Mouse (Mus musculus) midbrain, embryonic 14.5 days (tissue): Measurements from ENCODE around the gene Vps37c. TPM values are rescaled to one million over a fixed set of nuclear protein-coding genes. Genes with fewer than 3 reads are reported as not detected.

ENCODE experiments used
- ATAC-seq: fragments of 200-750 bp; cut with Nextera tagmentation; 2 replicates; pipeline ENCODE4 v1.8.0; 2017; ENCODE audit warnings: moderate number of reproducible peaks, moderate library complexity; ENCODE audit not compliant: low FRiP score, low TSS enrichment
- DNase-seq: peaks from one replicate; pipeline ENCODE4 v3.0.0-alpha.2; 2015
- H3K27ac ChIP-seq: fragments of 300-500 bp; sonication (generic); replicated peaks from 2 replicates; pipeline ENCODE4 v1.5.1; 2014; ENCODE audit warnings: mild to moderate bottlenecking, low read depth, low read length, moderate library complexity
- H3K27me3 ChIP-seq: fragments of 300-500 bp; sonication (generic); 2 replicates; pipeline ENCODE4 v1.6.1; 2014; ENCODE audit warnings: low read length, control low read depth, mixed read lengths; ENCODE audit not compliant: control insufficient read depth, insufficient read depth
- H3K36me3 ChIP-seq: fragments of 300-500 bp; sonication (generic); 2 replicates; pipeline ENCODE4 v1.6.1; 2014; ENCODE audit warnings: low read length, control low read depth; ENCODE audit not compliant: control insufficient read depth, insufficient read depth
- H3K4me1 ChIP-seq: fragments of 300-500 bp; sonication (generic); 2 replicates; pipeline ENCODE4 v1.6.1; 2014; ENCODE audit warnings: mild to moderate bottlenecking, antibody characterized with exemption, low read length, control low read depth; ENCODE audit not compliant: control insufficient read depth, insufficient read depth
- H3K4me2 ChIP-seq: fragments of 300-500 bp; sonication (generic); 2 replicates; pipeline ENCODE4 v1.6.1; 2014; ENCODE audit warnings: mild to moderate bottlenecking, low read length, moderate library complexity
- H3K4me3 ChIP-seq: fragments of 300-500 bp; sonication (generic); replicated peaks from 2 replicates; pipeline ENCODE4 v1.5.1; 2014; ENCODE audit warnings: low read depth, low read length
- H3K9ac ChIP-seq: fragments of 300-500 bp; sonication (generic); replicated peaks from 2 replicates; pipeline ENCODE4 v1.6.1; 2014; ENCODE audit warnings: mild to moderate bottlenecking, low read length, moderate library complexity
- H3K9me3 ChIP-seq: fragments of 300-500 bp; sonication (generic); 2 replicates; pipeline ENCODE4 v1.6.1; 2016; ENCODE audit warnings: low read length, control low read depth, mixed read lengths; ENCODE audit not compliant: control insufficient read depth
- WGBS: fragments of 180-500 bp; shearing (Covaris S2); extraction: QIAGEN DNeasy Blood & Tissue Kit; methylation state at CpG from one replicate; pipeline ENCODE4 v1.1.7; 2014; 5-methylcytosine and 5-hydroxymethylcytosine counted together
- polyA plus RNA-seq: library from polyadenylated mRNA; unstranded; fragments of >200 nt; fragmentation: Nextera tagmentation; extraction: Ambion mirVana; gene quantifications from 2 replicates; pipeline ENCODE4 v1.2.1, GENCODE M21; 2014

Vps37c gene
- polyA plus RNA-seq, 1 experiment from 2014 or later, result 32.1 TPM

GRCm38 (mm10) chr19:10703470-10703869 lies 14.9 kb downstream of the Vps37c start:
- 88% methylated on average over 8 of the region's 8 CpGs for WGBS
- no peak overlapping the region for H3K4me2 ChIP-seq
- no peak for DNase-seq
- H3K9me3 ChIP-seq, result no peaks in the 10 kb centered on the region
- no peak overlapping the region for H3K27ac ChIP-seq
- ATAC-seq, result no peak
- peaks cover 27% of the 10 kb centered on the region for H3K4me1 ChIP-seq
- no peaks in the 10 kb centered on the region for H3K27me3 ChIP-seq
- no peak overlapping the region for H3K9ac ChIP-seq
- H3K36me3 ChIP-seq, result peaks cover 12% of the 10 kb centered on the region
- no peak overlapping the region for H3K4me3 ChIP-seq

GRCm38 (mm10) chr19:10707087-10707875 lies 18.7 kb downstream of the Vps37c start:
- H3K9ac ChIP-seq, result no peak overlapping the region
- H3K4me2 ChIP-seq, result no peak overlapping the region
- H3K4me3 ChIP-seq, result no peak overlapping the region
- H3K9me3 ChIP-seq, result no peaks in the 10 kb centered on the region
- no peak for DNase-seq
- no peaks in the 10 kb centered on the region for H3K27me3 ChIP-seq
- peaks cover 33% of the 10 kb centered on the region for H3K36me3 ChIP-seq
- ATAC-seq, result no peak
- peaks cover 9% of the 10 kb centered on the region for H3K4me1 ChIP-seq
- no peak overlapping the region for H3K27ac ChIP-seq
- 81% methylated on average over 13 of the region's 13 CpGs for WGBS

- H3K9ac ChIP-seq, result no peak overlapping the region
- peaks cover 9% of the 10 kb centered on the region for H3K4me1 ChIP-seq
- no peak overlapping the region for H3K4me2 ChIP-seq
- H3K36me3 ChIP-seq, result peaks cover 39% of the 10 kb centered on the region
- no peaks in the 10 kb centered on the region for H3K9me3 ChIP-seq
- H3K27ac ChIP-seq, result no peak overlapping the region
- H3K27me3 ChIP-seq, result no peaks in the 10 kb centered on the region
- WGBS, result 91% methylated on average over 1 of the region's 1 CpGs
- ATAC-seq (no peak), DNase-seq (no peak)
- H3K4me3 ChIP-seq, result no peak overlapping the region
Observed at GRCm38 (mm10) chr19:10707881-10708280, 19.3 kb downstream of the Vps37c start.

- no peaks in the 10 kb centered on the region for H3K9me3 ChIP-seq
- peak overlapping the region; percentile 85 for H3K27ac ChIP-seq
- H3K4me3 ChIP-seq, result no peak overlapping the region
- no peak for DNase-seq
- WGBS, result 76% methylated on average over 6 of the region's 6 CpGs
- ATAC-seq, result no peak
- H3K4me1 ChIP-seq, result peaks cover 9% of the 10 kb centered on the region
- H3K27me3 ChIP-seq, result no peaks in the 10 kb centered on the region
- peaks cover 49% of the 10 kb centered on the region for H3K36me3 ChIP-seq
- H3K4me2 ChIP-seq, result no peak overlapping the region
- no peak overlapping the region for H3K9ac ChIP-seq
Observed at GRCm38 (mm10) chr19:10708900-10709299, 20.4 kb downstream of the Vps37c start.

GRCm38 (mm10) chr19:10709360-10710087 lies 21.0 kb downstream of the Vps37c start:
- H3K27ac ChIP-seq, result peak overlapping the region; percentile 85
- DNase-seq (peak; percentile 95), ATAC-seq (peak; percentile 77)
- H3K4me1 ChIP-seq, result peaks cover 13% of the 10 kb centered on the region
- no peaks in the 10 kb centered on the region for H3K27me3 ChIP-seq
- peaks cover 53% of the 10 kb centered on the region for H3K36me3 ChIP-seq
- H3K9ac ChIP-seq, result no peak overlapping the region
- no peaks in the 10 kb centered on the region for H3K9me3 ChIP-seq
- no peak overlapping the region for H3K4me3 ChIP-seq
- H3K4me2 ChIP-seq, result no peak overlapping the region
- WGBS, result 19% methylated on average over 8 of the region's 8 CpGs

GRCm38 (mm10) chr19:10710088-10710511 lies 21.6 kb downstream of the Vps37c start:
- peak; percentile 51 for ATAC-seq

GRCm38 (mm10) chr19:10710751-10711150 lies 22.2 kb downstream of the Vps37c start:
- Histone ChIP-seq H3K36me3 (peaks cover 53% of the 10 kb centered on the region), H3K27me3 (no peaks in the 10 kb centered on the region), H3K9ac (no peak overlapping the region), H3K4me2 (no peak overlapping the region), H3K4me1 (peaks cover 13% of the 10 kb centered on the region), H3K27ac (peak overlapping the region; percentile 32), H3K4me3 (no peak overlapping the region), H3K9me3 (no peaks in the 10 kb centered on the region)
- 92% methylated on average over 4 of the region's 4 CpGs for WGBS
- DNase-seq, result no peak
- ATAC-seq, result no peak

More at GRCm38 (mm10) chr19:10710088-10710511, 21.6 kb downstream of the Vps37c start:
- 65% methylated on average over 9 of the region's 9 CpGs for WGBS
- Histone ChIP-seq H3K27ac (peak overlapping the region; percentile 85), H3K9ac (no peak overlapping the region), H3K4me1 (peaks cover 13% of the 10 kb centered on the region), H3K9me3 (no peaks in the 10 kb centered on the region), H3K27me3 (no peaks in the 10 kb centered on the region), H3K4me2 (no peak overlapping the region), H3K36me3 (peaks cover 53% of the 10 kb centered on the region), H3K4me3 (no peak overlapping the region)
- peak; percentile 77 for DNase-seq

GRCm38 (mm10) chr19:10712194-10712593 lies 23.7 kb downstream of the Vps37c start:
- 91% methylated on average over 7 of the region's 7 CpGs for WGBS
- DNase-seq, result no peak
- H3K4me3 ChIP-seq, result no peak overlapping the region
- no peak overlapping the region for H3K27ac ChIP-seq
- H3K9me3 ChIP-seq, result no peaks in the 10 kb centered on the region
- H3K27me3 ChIP-seq, result no peaks in the 10 kb centered on the region
- no peak overlapping the region for H3K4me2 ChIP-seq
- ATAC-seq, result no peak
- H3K36me3 ChIP-seq, result peaks cover 46% of the 10 kb centered on the region
- peaks cover 13% of the 10 kb centered on the region for H3K4me1 ChIP-seq
- no peak overlapping the region for H3K9ac ChIP-seq
